Mouse (Mus musculus): ENCODE data around the gene Clasrp. TPM values are rescaled to one million over a fixed set of nuclear protein-coding genes. Genes with fewer than 3 reads are reported as not detected.

Clasrp gene
- 21.5 and 24.3 TPM in 2 replicates for polyA plus RNA-seq (2015; fragmentation: Nextera tagmentation; extraction: Ambion mirVana)

DNA sequence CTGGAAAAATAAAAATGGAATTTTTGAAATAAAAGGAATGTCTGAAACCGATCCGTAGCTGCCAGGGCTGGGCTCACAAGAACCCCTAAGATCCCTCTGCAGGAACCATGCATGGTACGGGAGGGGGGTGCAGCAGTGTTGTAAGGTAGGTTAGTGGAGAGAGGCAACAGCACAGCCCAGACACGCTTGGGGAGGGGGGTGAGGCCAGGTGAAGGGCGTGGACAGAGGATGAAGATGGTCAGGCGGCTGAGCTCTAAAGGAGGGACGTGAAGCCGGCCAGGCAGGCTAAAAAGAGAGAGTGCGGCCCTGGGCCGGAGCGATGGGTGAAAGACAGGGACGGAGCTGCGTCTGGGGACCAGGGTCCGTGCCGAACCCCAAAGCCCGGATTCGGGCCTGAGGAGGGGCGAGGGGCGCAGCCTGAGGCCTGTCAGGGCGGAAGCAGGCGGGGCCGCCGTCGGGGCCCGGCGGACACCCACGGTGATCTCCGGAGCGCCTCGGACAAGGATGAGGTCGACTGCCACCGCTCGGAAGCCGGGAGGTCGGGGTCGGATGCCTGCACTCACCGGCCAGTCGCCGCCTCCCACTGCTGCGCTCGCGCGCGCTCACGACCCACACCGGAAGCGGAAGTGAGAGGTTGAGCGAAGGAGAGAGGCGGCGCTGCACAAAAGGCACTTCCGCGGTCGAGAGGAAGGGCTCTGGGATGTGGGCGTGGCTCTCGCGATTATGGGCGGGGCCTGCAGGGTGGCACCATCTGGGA is at the start of gene Clasrp:
TSS of gene Clasrp (minus strand) at position 638 of the 757 bp plus-strand sequence.

DNA sequence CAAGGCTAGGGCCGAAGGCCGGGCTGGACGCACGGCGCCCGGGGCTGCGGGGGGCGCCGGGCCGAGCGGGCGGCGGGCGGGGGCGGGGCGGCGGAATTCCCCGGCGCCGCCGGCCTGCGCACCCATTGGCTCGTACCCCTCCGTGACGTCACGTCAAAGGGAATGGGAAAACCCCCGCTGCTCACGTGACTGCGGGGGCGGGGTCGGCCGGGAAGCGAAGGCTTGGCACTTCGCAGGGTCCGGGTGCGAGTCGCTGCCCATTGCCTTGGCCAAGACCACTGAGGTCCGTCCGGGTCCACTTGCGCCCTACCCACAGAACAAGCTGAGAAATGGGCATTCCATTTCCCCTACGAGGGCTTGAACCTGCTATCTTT is 25.1 kb upstream of the Clasrp start, which contains the start of gene Relb:
TSS of gene Relb (minus strand) at position 78 of the 374 bp plus-strand sequence.

DNA sequence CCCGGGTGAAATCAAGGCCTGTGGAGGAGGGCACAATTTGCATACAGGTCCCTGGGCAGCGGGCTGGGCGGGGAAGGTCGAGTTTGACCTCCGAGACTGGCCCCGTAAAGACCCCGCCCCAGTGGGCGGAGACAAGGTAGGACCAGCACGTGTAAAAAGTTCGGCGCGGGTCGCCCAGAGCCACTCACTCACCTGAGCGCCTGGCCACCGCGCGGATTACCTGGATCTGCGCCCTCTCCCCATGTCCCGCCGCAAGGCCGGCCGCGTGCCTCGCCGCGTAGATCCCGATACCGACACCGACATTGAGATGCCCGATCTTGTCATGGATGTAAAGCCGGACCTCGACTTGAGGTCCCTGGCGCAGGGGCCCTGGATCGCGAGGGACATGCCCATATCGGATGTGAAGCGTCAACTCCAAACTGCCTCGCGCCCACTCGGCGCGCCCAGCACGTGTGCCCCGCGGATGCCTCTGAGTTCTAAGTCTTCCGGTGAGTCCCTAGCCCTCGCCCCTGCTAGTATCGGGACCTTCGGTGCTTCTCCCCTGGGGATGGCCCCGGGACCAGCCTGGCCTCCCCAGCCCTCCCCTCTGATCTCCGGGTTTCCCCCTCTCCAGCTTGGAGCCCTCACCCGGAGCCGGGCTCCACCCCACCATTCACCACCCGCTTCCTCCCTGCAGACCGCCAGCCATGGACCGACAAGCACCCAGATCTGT is 27.0 kb downstream of the Clasrp start, which contains the start of the genes Zfp296 and Gemin7:
TSS of gene Zfp296 (plus strand) at position 147 of the 712 bp plus-strand sequence.
TSS of gene Gemin7 (minus strand) at position 455 of the 712 bp plus-strand sequence.

DNA sequence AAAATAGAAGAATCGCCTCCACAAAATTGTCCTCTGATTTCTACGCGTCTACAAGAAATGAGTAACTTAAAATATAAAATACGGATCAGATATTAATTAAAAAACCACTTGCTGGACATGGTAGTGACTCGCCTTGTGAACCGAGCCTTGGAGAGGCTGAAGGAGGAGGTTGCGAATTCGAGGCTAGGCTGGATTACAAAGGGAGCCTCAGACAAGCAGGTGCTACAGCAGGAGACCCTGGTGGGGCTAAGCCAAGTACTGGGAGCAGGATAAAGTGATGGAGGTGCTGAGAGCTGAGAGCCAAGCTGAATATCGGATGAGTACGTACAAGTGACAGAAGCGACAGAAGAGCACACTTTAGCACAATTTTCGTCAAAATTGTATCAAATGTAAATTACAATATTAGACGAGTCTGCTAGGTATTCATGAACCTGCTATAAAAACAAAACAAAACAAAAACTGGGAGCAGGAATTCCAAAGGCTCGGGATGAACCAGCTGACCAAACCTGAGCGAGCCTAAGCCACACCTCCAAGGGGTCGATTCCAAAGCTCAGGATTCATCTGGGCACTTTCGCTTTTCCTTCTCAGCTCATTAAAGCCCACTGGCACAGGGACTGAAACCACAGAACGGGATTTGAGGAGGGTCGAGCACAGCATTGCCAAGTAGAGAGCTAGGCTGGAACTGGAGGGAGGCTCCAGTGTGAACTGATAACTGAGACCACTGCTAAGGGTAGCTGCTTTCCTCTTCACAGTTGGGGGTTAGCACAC is 41.5 kb downstream of the Clasrp start, which contains the start of gene Ppp1r37:
TSS of gene Ppp1r37 (minus strand) at position 434 of the 768 bp plus-strand sequence.

Other genes with a start within 250 kb of the Clasrp start
- gene Cd3eap, start 245.0 kb downstream of the Clasrp start, polyA plus RNA-seq (2015; fragmentation: Nextera tagmentation; extraction: Ambion mirVana), result 13.3 and 13.8 TPM in 2 replicates
- 9.7 and 11.9 TPM in 2 replicates for gene Ppp1r13l, start 244.7 kb downstream of the Clasrp start, polyA plus RNA-seq (2015; fragmentation: Nextera tagmentation; extraction: Ambion mirVana)
- 5.6 and 5.9 TPM in 2 replicates for gene Ercc2, start 222.5 kb downstream of the Clasrp start, polyA plus RNA-seq (2015; fragmentation: Nextera tagmentation; extraction: Ambion mirVana)
- gene Klc3, start 200.4 kb downstream of the Clasrp start, polyA plus RNA-seq (2015; fragmentation: Nextera tagmentation; extraction: Ambion mirVana), result 4.7 and 5.9 TPM in 2 replicates
- 875 and 934 TPM in 2 replicates for gene Ckm, start 199.7 kb downstream of the Clasrp start, polyA plus RNA-seq (2015; fragmentation: Nextera tagmentation; extraction: Ambion mirVana)
- 3.7 and 4.3 TPM in 2 replicates for gene Mark4, start 145.7 kb downstream of the Clasrp start, polyA plus RNA-seq (2015; fragmentation: Nextera tagmentation; extraction: Ambion mirVana)
- 0.29 and 0.47 TPM in 2 replicates for gene Exoc3l2, start 141.2 kb downstream of the Clasrp start, polyA plus RNA-seq (2015; fragmentation: Nextera tagmentation; extraction: Ambion mirVana)
- 1.5 and 2.0 TPM in 2 replicates for gene Bloc1s3, start 96.1 kb downstream of the Clasrp start, polyA plus RNA-seq (2015; fragmentation: Nextera tagmentation; extraction: Ambion mirVana)
- 82.5 and 88.1 TPM in 2 replicates for gene Trappc6a, start 96.1 kb downstream of the Clasrp start, polyA plus RNA-seq (2015; fragmentation: Nextera tagmentation; extraction: Ambion mirVana)
- gene Nkpd1, start 86.6 kb downstream of the Clasrp start, polyA plus RNA-seq (2015; fragmentation: Nextera tagmentation; extraction: Ambion mirVana), result 0.27 and 0.49 TPM in 2 replicates
- 16.1 and 16.9 TPM in 2 replicates for gene Ppp1r37, start 41.4 kb downstream of the Clasrp start, polyA plus RNA-seq (2015; fragmentation: Nextera tagmentation; extraction: Ambion mirVana)
- gene Zfp296, start 27.2 kb downstream of the Clasrp start, polyA plus RNA-seq (2015; fragmentation: Nextera tagmentation; extraction: Ambion mirVana), result 1.2 and 1.4 TPM in 2 replicates
- gene Gemin7, start 26.9 kb downstream of the Clasrp start, polyA plus RNA-seq (2015; fragmentation: Nextera tagmentation; extraction: Ambion mirVana), result 152 and 153 TPM in 2 replicates
- gene Relb, start 25.0 kb upstream of the Clasrp start, polyA plus RNA-seq (2015; fragmentation: Nextera tagmentation; extraction: Ambion mirVana), result 19.2 TPM in 2 replicates
- 49.8 and 51.7 TPM in 2 replicates for gene Clptm1, start 60.5 kb upstream of the Clasrp start, polyA plus RNA-seq (2015; fragmentation: Nextera tagmentation; extraction: Ambion mirVana)
- gene Apoc2, start 73.5 kb upstream of the Clasrp start, polyA plus RNA-seq (2015; fragmentation: Nextera tagmentation; extraction: Ambion mirVana), result 4.0 and 26.9 TPM in 2 replicates
- not detected in 2 replicates for gene Gm44805, start 76.9 kb upstream of the Clasrp start, polyA plus RNA-seq (2015; fragmentation: Nextera tagmentation; extraction: Ambion mirVana)
- 2.9 and 3.0 TPM in 2 replicates for gene Apoc4, start 77.0 kb upstream of the Clasrp start, polyA plus RNA-seq (2015; fragmentation: Nextera tagmentation; extraction: Ambion mirVana)
- 54.6 and 118 TPM in 2 replicates for gene Apoc1, start 88.2 kb upstream of the Clasrp start, polyA plus RNA-seq (2015; fragmentation: Nextera tagmentation; extraction: Ambion mirVana)
- 475 and 2,164 TPM in 2 replicates for gene Apoe, start 94.7 kb upstream of the Clasrp start, polyA plus RNA-seq (2015; fragmentation: Nextera tagmentation; extraction: Ambion mirVana)
- gene Tomm40, start 111.0 kb upstream of the Clasrp start, polyA plus RNA-seq (2015; fragmentation: Nextera tagmentation; extraction: Ambion mirVana), result 77.1 and 79.8 TPM in 2 replicates
- gene Nectin2, start 146.0 kb upstream of the Clasrp start, polyA plus RNA-seq (2015; fragmentation: Nextera tagmentation; extraction: Ambion mirVana), result 55.1 and 55.3 TPM in 2 replicates
- gene Bcam, start 166.5 kb upstream of the Clasrp start, polyA plus RNA-seq (2015; fragmentation: Nextera tagmentation; extraction: Ambion mirVana), result 135 and 139 TPM in 2 replicates
- gene Cblc, start 192.3 kb upstream of the Clasrp start, polyA plus RNA-seq (2015; fragmentation: Nextera tagmentation; extraction: Ambion mirVana), result 16.4 and 17.5 TPM in 2 replicates
- 8.0 and 8.4 TPM in 2 replicates for gene Bcl3, start 218.3 kb upstream of the Clasrp start, polyA plus RNA-seq (2015; fragmentation: Nextera tagmentation; extraction: Ambion mirVana)
- not detected in 2 replicates for gene Gm19345, start 247.5 kb upstream of the Clasrp start, polyA plus RNA-seq (2015; fragmentation: Nextera tagmentation; extraction: Ambion mirVana)

All from urinary bladder, postnatal 0 days (tissue).